Mouse (Mus musculus) E14TG2a.4 (cell line): ENCODE measurements around the gene Tasp1.
"Not testable (repeated sequence)": the region's sequence is repeated elsewhere in the genome, so short reads cannot be mapped to it uniquely, and the experiment has no call there.

Source experiments
- H3K27me3 ChIP-seq: 2 replicates; pipeline ENCODE4 v1.6.1; 2014; ENCODE audit warnings: low read length, control low read depth; ENCODE audit not compliant: insufficient read depth
- H3K36me3 ChIP-seq: 2 replicates; pipeline ENCODE4 v1.6.1; 2014; ENCODE audit warnings: low read length, control low read depth; ENCODE audit not compliant: insufficient read depth
- H3K4me1 ChIP-seq: replicated peaks from 2 replicates; pipeline ENCODE4 v1.6.1; 2014; ENCODE audit warnings: low read depth, low read length, control low read depth
- H3K4me3 ChIP-seq: replicated peaks from 2 replicates; pipeline ENCODE4 v1.5.1; 2014; ENCODE audit warnings: mild to moderate bottlenecking, low read length
- H3K9me3 ChIP-seq: 2 replicates; pipeline ENCODE4 v1.6.1; 2014; ENCODE audit warnings: low read length, control low read depth
- CTCF ChIP-seq: conservative IDR thresholded peaks from 2 replicates; pipeline ENCODE4 v1.5.1; 2014; ENCODE audit warnings: low read length
- NANOG ChIP-seq: IDR thresholded peaks from 2 replicates; pipeline ENCODE4 v1.6.1; 2014; ENCODE audit warnings: borderline replicate concordance, low read length, mixed read lengths
- POU5F1 ChIP-seq: IDR thresholded peaks from 2 replicates; pipeline ENCODE4 v1.6.1; 2014; ENCODE audit warnings: low read length, borderline replicate concordance

Tasp1 gene

GRCm38 (mm10) chr2:140036854-140037253 is 29.8 kb downstream of the Tasp1 start:
- H3K4me3 ChIP-seq: no peak overlapping the region
- TF ChIP-seq NANOG (no peak), POU5F1 (no peak), CTCF (no peak)
- no peaks in the 10 kb centered on the region for H3K9me3 ChIP-seq
- H3K36me3 ChIP-seq: peaks cover 17% of the 10 kb centered on the region; the same call in 1 of the 2 replicates
- H3K27me3 ChIP-seq: no peaks in the 10 kb centered on the region
- H3K4me1 ChIP-seq: peaks cover 10% of the 10 kb centered on the region

GRCm38 (mm10) chr2:140024937-140025336 is 41.7 kb downstream of the Tasp1 start:
- no peak for TF ChIP-seq CTCF
- TF ChIP-seq POU5F1: no peak
- no peak for TF ChIP-seq NANOG
- Histone ChIP-seq H3K27me3 (no peaks in the 10 kb centered on the region), H3K9me3 (peaks cover 12% of the 10 kb centered on the region)

GRCm38 (mm10) chr2:140007406-140007805 is 59.2 kb downstream of the Tasp1 start:
- Histone ChIP-seq H3K27me3 (no peaks in the 10 kb centered on the region), H3K4me1 (no peaks in the 10 kb centered on the region), H3K36me3 (peaks cover 5% of the 10 kb centered on the region), H3K9me3 (no peaks in the 10 kb centered on the region), H3K4me3 (no peak overlapping the region)
- TF ChIP-seq POU5F1: no peak

More at GRCm38 (mm10) chr2:140024937-140025336, 41.7 kb downstream of the Tasp1 start:
- Histone ChIP-seq H3K36me3 (peaks cover 19% of the 10 kb centered on the region), H3K4me3 (no peak overlapping the region), H3K4me1 (no peaks in the 10 kb centered on the region)

- Histone ChIP-seq H3K9me3 (no peaks in the 10 kb centered on the region), H3K4me3 (no peak overlapping the region), H3K27me3 (no peaks in the 10 kb centered on the region), H3K36me3 (no peaks in the 10 kb centered on the region; the same call in 1 of the 2 replicates), H3K4me1 (no peaks in the 10 kb centered on the region)
- TF ChIP-seq POU5F1: no peak
- no peak for TF ChIP-seq NANOG
- TF ChIP-seq CTCF: no peak
Observed at GRCm38 (mm10) chr2:139998170-139998569, 68.4 kb downstream of the Tasp1 start.

GRCm38 (mm10) chr2:139989907-139990306 is 76.7 kb downstream of the Tasp1 start:
- H3K4me1 ChIP-seq, H3K36me3 ChIP-seq, H3K27me3 ChIP-seq, H3K4me3 ChIP-seq: not testable (repeated sequence)
- H3K9me3 ChIP-seq: peaks cover 11% of the 10 kb centered on the region

- Histone ChIP-seq H3K36me3 (no peaks in the 10 kb centered on the region), H3K4me3 (no peak overlapping the region), H3K27me3 (no peaks in the 10 kb centered on the region), H3K4me1 (no peaks in the 10 kb centered on the region), H3K9me3 (no peaks in the 10 kb centered on the region)
- TF ChIP-seq NANOG (no peak), CTCF (no peak), POU5F1 (no peak)
Observed at GRCm38 (mm10) chr2:139967451-139967850, 99.2 kb downstream of the Tasp1 start.

- no peaks in the 10 kb centered on the region for H3K27me3 ChIP-seq
- no peak overlapping the region for H3K4me3 ChIP-seq
- TF ChIP-seq POU5F1: no peak
- TF ChIP-seq NANOG: no peak
- TF ChIP-seq CTCF: peak; percentile 58
- H3K36me3 ChIP-seq: no peaks in the 10 kb centered on the region
- no peaks in the 10 kb centered on the region for H3K4me1 ChIP-seq
- H3K9me3 ChIP-seq: no peaks in the 10 kb centered on the region
Observed at GRCm38 (mm10) chr2:139966288-139966687, 100.3 kb downstream of the Tasp1 start.

GRCm38 (mm10) chr2:139948843-139949242 is 117.8 kb downstream of the Tasp1 start:
- H3K27me3 ChIP-seq: no peaks in the 10 kb centered on the region
- TF ChIP-seq NANOG: no peak
- no peak for TF ChIP-seq CTCF
- no peak for TF ChIP-seq POU5F1

GRCm38 (mm10) chr2:139937581-139937980 is 129.0 kb downstream of the Tasp1 start:
- Histone ChIP-seq H3K4me3 (no peak overlapping the region), H3K27me3 (no peaks in the 10 kb centered on the region), H3K4me1 (peaks cover 11% of the 10 kb centered on the region), H3K9me3 (no peaks in the 10 kb centered on the region), H3K36me3 (peaks cover 7% of the 10 kb centered on the region; the same call in 1 of the 2 replicates)
- TF ChIP-seq NANOG: no peak
- no peak for TF ChIP-seq POU5F1
- TF ChIP-seq CTCF: no peak

More at GRCm38 (mm10) chr2:139948843-139949242, 117.8 kb downstream of the Tasp1 start:
- peaks cover 6% of the 10 kb centered on the region for H3K36me3 ChIP-seq
- no peaks in the 10 kb centered on the region for H3K9me3 ChIP-seq
- no peak overlapping the region for H3K4me3 ChIP-seq
- no peaks in the 10 kb centered on the region for H3K4me1 ChIP-seq
